Mouse (Mus musculus): ENCODE measurements around the gene Slc22a12.

DNA sequence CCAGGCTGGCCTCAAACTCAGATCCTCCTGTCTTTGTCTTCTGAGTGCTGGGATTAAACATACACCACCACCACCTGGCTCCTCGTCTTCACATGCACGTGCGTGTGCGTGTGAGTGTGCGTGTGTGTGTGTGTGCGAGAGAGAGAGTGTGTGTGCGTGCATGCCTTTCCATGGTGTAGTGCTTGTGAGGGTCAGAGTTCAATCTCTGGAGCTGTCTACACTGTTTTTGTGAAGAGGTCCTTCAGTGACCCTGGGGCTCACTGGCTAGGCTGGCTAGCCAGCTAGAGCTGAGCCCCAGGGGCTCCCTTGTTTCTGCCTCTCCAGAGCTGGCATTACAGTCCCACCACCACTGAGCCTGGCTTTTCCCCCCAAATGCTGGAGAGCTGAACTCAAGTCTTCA, 1.3 kb downstream of the Slc22a12 start:
- no peak for TF ChIP-seq CTCF (IDR thresholded peaks at IDR 0.05; ENCODE audit: borderline replicate concordance, insufficient read depth, low read length)
- no peak for TF ChIP-seq POLR2A (IDR thresholded peaks at IDR 0.05; ENCODE audit: low read depth, low read length)

Measured in embryonic fibroblast, embryonic 13.5 days (primary cell).